Mouse (Mus musculus) gastrocnemius, postnatal 36 days (tissue): Measurements from ENCODE around the gene Ern1. TPM values are rescaled to one million over a fixed set of nuclear protein-coding genes. Genes with fewer than 3 reads are reported as not detected.

Source experiments
- DNase-seq, 2 experiments: peaks; one replicate each; pipeline ENCODE4 v3.0.0; 2022
- intact Hi-C: fragments of 180-260 bp; cut with DNase I; formaldehyde crosslinking; loops from one replicate; pipeline ENCODE4 v1.15.1; 2025
- total RNA-seq, 2 experiments: library from RNA; stranded (reverse); gene quantifications; 2 replicates each; pipeline ENCODE4 v1.2.3; 2021

The Ern1 gene
- total RNA-seq, 2 experiments from 2014 or later: 5.2 to 8.1 TPM

- DNase-seq: no peak
These were observed 2.0 kb downstream of the Ern1 start for GRCm38 (mm10) chr11:106485611-106486010.

GRCm38 (mm10) chr11:106484875-106485274 lies 2.8 kb downstream of the Ern1 start:
- intact Hi-C loops: loop anchor here (10.0 kb wide), 1 partner anchor 200 kb away; no protein-coding TSS in a partner anchor

More at GRCm38 (mm10) chr11:106485611-106486010, 2.0 kb downstream of the Ern1 start:
- intact Hi-C loops: loop anchor here (10.0 kb wide), 1 partner anchor 201 kb away; no protein-coding TSS in a partner anchor

GRCm38 (mm10) chr11:106482867-106483266 lies 4.8 kb downstream of the Ern1 start:
- no peak for DNase-seq
- intact Hi-C loops: loop anchor here (10.0 kb wide), 1 partner anchor 198 kb away; no protein-coding TSS in a partner anchor

More at GRCm38 (mm10) chr11:106484875-106485274, 2.8 kb downstream of the Ern1 start:
- no peak for DNase-seq

GRCm38 (mm10) chr11:106481651-106482050 lies 6.0 kb downstream of the Ern1 start:
- no peak for DNase-seq
- intact Hi-C loops: loop anchor here (10.0 kb wide), 1 partner anchor 197 kb away; no protein-coding TSS in a partner anchor

- intact Hi-C loops: loop anchor here (10.0 kb wide), 1 partner anchor 196 kb away; no protein-coding TSS in a partner anchor
- no peak for DNase-seq
These were observed 7.1 kb downstream of the Ern1 start for GRCm38 (mm10) chr11:106480530-106480885.

GRCm38 (mm10) chr11:106479619-106480529 lies 7.8 kb downstream of the Ern1 start:
- intact Hi-C loops: loop anchor here (10.0 kb wide), 1 partner anchor 195 kb away; no protein-coding TSS in a partner anchor
- no peak for DNase-seq

- intact Hi-C loops: no loop called here
These were observed 8.9 kb downstream of the Ern1 start for GRCm38 (mm10) chr11:106478745-106479144.

GRCm38 (mm10) chr11:106477505-106478160 lies 10.0 kb downstream of the Ern1 start:
- DNase-seq: no peak
- intact Hi-C loops: no loop called here

More at GRCm38 (mm10) chr11:106478745-106479144, 8.9 kb downstream of the Ern1 start:
- no peak for DNase-seq

- intact Hi-C loops: no loop called here
- no peak for DNase-seq
These were observed 12.3 kb downstream of the Ern1 start for GRCm38 (mm10) chr11:106475309-106475708.

GRCm38 (mm10) chr11:106471629-106472028 lies 16.0 kb downstream of the Ern1 start:
- DNase-seq: no peak
- intact Hi-C loops: no loop called here

- intact Hi-C loops: no loop called here
- DNase-seq: no peak
These were observed 19.1 kb downstream of the Ern1 start for GRCm38 (mm10) chr11:106468509-106468908.

GRCm38 (mm10) chr11:106465932-106466331 lies 21.7 kb downstream of the Ern1 start:
- DNase-seq: no peak
- intact Hi-C loops: no loop called here

- intact Hi-C loops: no loop called here
- no peak for DNase-seq
These were observed 22.1 kb downstream of the Ern1 start for GRCm38 (mm10) chr11:106465545-106465903.

GRCm38 (mm10) chr11:106464681-106465544 lies 22.7 kb downstream of the Ern1 start:
- intact Hi-C loops: no loop called here
- no peak for DNase-seq

GRCm38 (mm10) chr11:106463845-106464244 lies 23.8 kb downstream of the Ern1 start:
- intact Hi-C loops: no loop called here
- no peak for DNase-seq

GRCm38 (mm10) chr11:106462309-106462708 lies 25.3 kb downstream of the Ern1 start:
- intact Hi-C loops: no loop called here
- no peak for DNase-seq

GRCm38 (mm10) chr11:106461145-106461932 lies 26.3 kb downstream of the Ern1 start:
- intact Hi-C loops: no loop called here
- no peak for DNase-seq

- intact Hi-C loops: no loop called here
- DNase-seq: no peak
These were observed 27.0 kb downstream of the Ern1 start for GRCm38 (mm10) chr11:106460671-106461070.

- intact Hi-C loops: no loop called here
These were observed 29.1 kb downstream of the Ern1 start for GRCm38 (mm10) chr11:106458540-106458939.

More at GRCm38 (mm10) chr11:106458540-106458939, 29.1 kb downstream of the Ern1 start:
- no peak for DNase-seq
